Mouse (Mus musculus): ENCODE measurements around the gene Mrpl48.
A peak's percentile ranks its signal among the peaks of the same experiment; 100 is the strongest.

The Mrpl48 gene

GRCm38 (mm10) chr7:100582727-100583236, 25.3 kb downstream of the Mrpl48 start:
- DNase-seq: peak; percentile 92

- DNase-seq: no peak
Observed at GRCm38 (mm10) chr7:100582235-100582634, 25.9 kb downstream of the Mrpl48 start.

- no peak for DNase-seq
Observed at GRCm38 (mm10) chr7:100578794-100579193, 29.3 kb downstream of the Mrpl48 start.

GRCm38 (mm10) chr7:100572704-100573103, 35.4 kb downstream of the Mrpl48 start:
- no peak for DNase-seq

GRCm38 (mm10) chr7:100572061-100572460, 36.0 kb downstream of the Mrpl48 start:
- DNase-seq: no peak

- no peak for DNase-seq
Observed at GRCm38 (mm10) chr7:100570930-100571715, 37.0 kb downstream of the Mrpl48 start.

- DNase-seq: no peak
Observed at GRCm38 (mm10) chr7:100569907-100570306, 38.2 kb downstream of the Mrpl48 start.

- peak; percentile 5 to 16 for DNase-seq
Observed at GRCm38 (mm10) chr7:100567238-100567637, 40.9 kb downstream of the Mrpl48 start.

GRCm38 (mm10) chr7:100561861-100562587, 46.1 kb downstream of the Mrpl48 start:
- no peak for DNase-seq

GRCm38 (mm10) chr7:100559331-100559730, 48.8 kb downstream of the Mrpl48 start:
- no peak for DNase-seq

GRCm38 (mm10) chr7:100557241-100557640, 50.9 kb downstream of the Mrpl48 start:
- DNase-seq: no peak

GRCm38 (mm10) chr7:100555431-100555951, 52.6 kb downstream of the Mrpl48 start:
- DNase-seq: no peak

- no peak for DNase-seq
Observed at GRCm38 (mm10) chr7:100554939-100555338, 53.2 kb downstream of the Mrpl48 start.

- peak; percentile 9 to 17 for DNase-seq
Observed at GRCm38 (mm10) chr7:100550338-100551007, 57.6 kb downstream of the Mrpl48 start.

GRCm38 (mm10) chr7:100549796-100550195, 58.3 kb downstream of the Mrpl48 start:
- no peak for DNase-seq

GRCm38 (mm10) chr7:100547631-100548030, 60.5 kb downstream of the Mrpl48 start:
- no peak for DNase-seq

- DNase-seq: no peak
Observed at GRCm38 (mm10) chr7:100544437-100544836, 63.7 kb downstream of the Mrpl48 start.

- DNase-seq: no peak
Observed at GRCm38 (mm10) chr7:100539516-100539915, 68.6 kb downstream of the Mrpl48 start.

- DNase-seq: no peak
Observed at GRCm38 (mm10) chr7:100537519-100537902, 70.6 kb downstream of the Mrpl48 start.

- DNase-seq: peak; percentile 84
Observed at GRCm38 (mm10) chr7:100536804-100537518, 71.1 kb downstream of the Mrpl48 start, which contains the start of gene Coa4. TSS of gene Coa4 (plus strand) at chr7:100537071.

GRCm38 (mm10) chr7:100535831-100536230, 72.3 kb downstream of the Mrpl48 start:
- DNase-seq: no peak

GRCm38 (mm10) chr7:100534216-100534615, 73.9 kb downstream of the Mrpl48 start:
- no peak for DNase-seq
